Mouse (Mus musculus) right cerebral cortex, adult 2 months (tissue): ENCODE results near the gene Acvr1b.

Experiments
- DNase-seq, 2 experiments: peaks; one replicate each; pipeline ENCODE4 v3.0.0; 2021 to 2022; ENCODE audit warnings: low spot score in 2 of 2

Acvr1b gene

DNA sequence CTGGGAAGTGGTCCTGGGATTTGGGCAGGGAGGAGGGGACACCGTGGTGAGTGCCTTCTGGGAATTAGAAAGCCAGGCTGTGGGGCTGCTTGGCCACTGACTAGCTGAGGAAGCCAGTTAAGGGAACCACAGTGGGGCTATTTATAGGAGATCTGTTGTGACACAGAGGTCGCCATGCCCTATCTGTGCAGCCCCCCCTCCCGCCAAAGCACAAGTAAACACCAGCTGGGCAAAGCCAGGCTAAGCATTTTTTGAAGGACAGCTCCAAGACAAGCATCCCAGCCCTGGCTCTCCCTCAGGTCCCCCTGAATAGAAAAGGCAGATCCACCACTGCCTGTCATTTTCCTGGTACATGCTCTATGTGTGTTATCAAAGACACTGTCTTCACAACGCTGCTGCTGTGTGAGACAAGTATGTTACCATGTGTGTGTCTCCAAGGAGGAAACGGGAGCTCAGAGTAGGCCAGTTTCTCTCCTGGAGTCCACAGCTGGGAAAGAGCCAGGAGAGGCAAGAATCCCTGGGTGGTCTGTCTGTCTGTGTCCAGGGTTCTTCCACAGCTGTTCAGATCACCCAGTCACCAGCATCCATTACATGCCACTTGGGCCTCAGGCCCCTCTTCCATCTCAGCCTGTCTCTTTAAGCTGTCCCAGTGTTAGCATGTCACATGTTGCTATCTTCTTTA is 74.3 kb downstream of the Acvr1b start:
- peak in 1 of 2 experiments; percentile 17 for DNase-seq

- DNase-seq, result no peak
Observed at GRCm38 (mm10) chr15:101250220-101250800, 76.4 kb downstream of the Acvr1b start.

- DNase-seq, result no peak
Observed at GRCm38 (mm10) chr15:101251930-101252329, 78.1 kb downstream of the Acvr1b start.

GRCm38 (mm10) chr15:101252614-101253013 is 78.7 kb downstream of the Acvr1b start:
- DNase-seq, result no peak

DNA sequence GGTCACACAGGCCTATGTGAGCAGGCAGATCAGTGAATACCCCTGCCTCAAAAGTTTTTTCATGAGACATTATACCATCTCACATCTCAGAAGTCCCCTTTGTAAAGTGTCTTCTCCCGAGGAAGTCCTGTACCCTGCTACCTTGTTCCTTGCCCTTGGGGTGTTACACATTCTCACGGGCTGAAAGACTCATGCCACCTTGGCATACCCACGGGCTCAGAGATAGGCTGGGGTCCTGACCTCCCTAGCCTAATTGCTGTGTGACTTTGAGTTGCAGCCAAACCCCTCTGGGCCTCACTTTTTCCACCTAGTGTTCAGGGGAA is 79.7 kb downstream of the Acvr1b start:
- no peak for DNase-seq

DNA sequence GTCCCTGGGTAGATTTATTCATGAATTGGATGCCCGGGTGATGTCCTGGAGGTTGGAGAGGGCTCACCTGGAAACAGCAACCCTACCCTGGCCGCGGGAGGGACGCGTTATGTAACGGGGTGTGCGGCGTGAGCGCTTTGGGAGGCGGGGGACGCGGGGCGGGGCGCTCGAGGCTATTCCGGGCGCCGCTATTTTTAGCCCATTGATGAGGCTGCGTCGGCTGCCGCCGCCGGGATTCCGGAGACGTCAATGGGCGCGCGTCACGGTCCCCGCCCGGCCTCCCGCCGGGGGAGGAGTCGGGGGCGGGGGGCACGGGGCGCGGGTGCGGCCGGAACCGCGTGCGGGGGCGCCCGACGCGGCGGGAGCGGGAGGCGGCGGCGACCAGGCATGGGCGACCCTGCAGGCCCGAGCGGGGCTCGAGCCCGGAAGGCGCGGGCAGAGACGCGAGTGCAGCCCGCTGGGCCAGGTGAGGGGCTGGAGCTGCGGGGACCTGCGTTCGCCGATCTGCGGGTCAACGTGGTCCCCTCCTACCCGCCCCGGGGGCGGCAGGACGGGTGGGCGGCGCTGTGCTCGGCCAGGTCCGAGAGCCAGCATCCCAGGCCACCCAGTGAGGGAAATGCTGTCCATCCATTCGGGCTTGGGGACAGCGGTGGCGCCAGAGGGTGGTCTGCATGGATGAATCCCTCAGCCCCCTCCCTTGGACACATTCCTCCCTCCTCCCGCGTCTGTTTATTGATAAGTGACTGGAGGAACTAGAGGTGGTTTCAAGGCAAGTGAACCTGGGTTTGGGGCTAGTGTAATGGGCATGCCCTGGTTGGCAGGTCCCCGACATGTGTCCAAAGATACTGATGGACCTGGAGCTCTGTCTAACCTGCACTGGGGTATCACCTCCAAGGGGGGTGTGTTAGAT is 80.3 kb downstream of the Acvr1b start, which contains the start of gene Nr4a1:
TSS of gene Nr4a1 (plus strand) at position 384 of the 910 bp plus-strand sequence.
- DNase-seq, result peak; percentile 83 to 88

DNA sequence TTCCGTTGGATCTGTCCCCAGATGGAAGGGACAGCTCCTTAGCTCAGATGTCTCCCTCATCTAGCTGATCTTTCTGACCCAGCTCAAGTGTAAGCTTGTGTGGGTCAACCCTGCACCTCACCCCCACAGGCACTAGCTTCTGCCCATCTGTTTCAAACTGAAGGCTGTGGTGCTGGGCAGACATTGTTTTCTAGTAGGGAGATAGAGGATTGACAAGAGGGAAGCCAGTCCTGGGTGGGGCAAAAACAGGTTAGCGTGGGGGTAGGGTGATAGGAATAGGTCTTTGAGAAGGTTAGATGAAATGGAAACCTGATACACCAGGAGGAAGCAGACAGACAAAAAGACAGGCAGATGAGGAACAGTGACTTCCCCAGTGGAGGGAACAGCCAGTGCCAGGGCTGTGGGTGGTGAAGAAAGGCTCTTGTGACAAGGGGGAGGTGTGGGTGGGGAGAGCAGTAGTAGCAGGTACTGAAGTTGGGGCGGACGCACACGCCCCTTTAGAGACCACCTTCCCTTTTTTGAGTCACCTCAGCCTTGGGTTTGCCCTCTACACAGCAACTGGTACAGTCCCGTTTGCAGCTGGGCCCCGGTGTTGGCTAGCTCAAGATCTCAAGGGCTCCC is 82.1 kb downstream of the Acvr1b start:
- DNase-seq, result peak in 1 of 2 experiments; percentile 11

DNA sequence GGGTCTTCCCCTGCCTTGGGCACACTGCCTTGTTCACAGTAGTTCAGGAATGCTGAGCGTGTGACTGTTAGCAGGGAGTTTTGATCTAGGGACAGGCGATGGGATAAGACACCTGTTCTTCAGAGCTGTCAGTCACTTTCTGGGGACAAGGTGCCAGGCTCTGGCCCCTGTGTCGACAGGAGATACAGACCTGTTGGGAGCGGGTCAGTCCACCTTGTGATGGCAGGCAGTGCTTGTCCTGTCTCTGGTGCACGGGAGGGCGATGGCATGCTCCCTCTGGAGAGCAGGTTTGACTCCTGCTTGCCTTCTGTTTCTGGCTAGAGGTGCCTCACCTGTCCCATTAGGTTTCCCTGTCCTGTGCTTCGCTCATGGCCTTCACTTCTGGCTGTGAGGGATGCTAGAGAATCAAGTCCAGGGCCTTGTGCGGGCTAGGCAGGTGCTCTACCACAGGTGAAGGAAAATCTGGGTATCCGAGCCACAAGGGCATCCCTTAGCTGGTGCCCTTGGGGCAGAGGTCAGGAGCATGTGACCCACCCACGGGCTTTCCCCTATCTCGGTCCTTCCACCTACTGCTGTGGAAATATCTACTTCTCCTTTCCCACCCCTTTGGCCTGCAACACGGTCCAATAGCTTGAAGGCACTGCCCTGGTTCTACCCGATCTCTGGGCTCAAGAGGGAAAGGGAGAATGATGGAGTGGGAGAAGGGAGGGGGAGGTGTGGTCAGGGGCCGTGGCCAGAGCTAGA is 82.8 kb downstream of the Acvr1b start:
- DNase-seq, result no peak

DNA sequence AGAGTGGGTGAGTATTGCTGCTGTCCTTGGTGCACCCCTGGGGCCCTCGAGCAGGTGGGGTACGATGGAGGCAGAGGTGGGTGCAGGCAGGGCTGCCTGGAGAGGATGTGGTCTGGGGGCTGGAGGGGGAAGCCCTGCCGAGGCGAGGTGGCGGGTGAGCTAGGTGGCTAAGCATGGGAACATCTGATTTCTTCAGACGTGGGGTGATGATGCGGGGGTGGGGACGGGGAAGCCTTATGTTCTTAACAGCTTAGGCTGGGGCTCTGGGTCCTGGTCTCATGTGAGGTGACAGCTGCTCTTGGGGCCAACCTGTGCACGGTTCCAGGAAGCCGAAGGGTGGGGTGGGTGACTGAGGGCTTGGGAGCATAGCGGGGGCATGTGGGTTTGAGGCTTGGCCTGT is 84.6 kb downstream of the Acvr1b start:
- DNase-seq, result peak in 1 of 2 experiments; percentile 40

DNA sequence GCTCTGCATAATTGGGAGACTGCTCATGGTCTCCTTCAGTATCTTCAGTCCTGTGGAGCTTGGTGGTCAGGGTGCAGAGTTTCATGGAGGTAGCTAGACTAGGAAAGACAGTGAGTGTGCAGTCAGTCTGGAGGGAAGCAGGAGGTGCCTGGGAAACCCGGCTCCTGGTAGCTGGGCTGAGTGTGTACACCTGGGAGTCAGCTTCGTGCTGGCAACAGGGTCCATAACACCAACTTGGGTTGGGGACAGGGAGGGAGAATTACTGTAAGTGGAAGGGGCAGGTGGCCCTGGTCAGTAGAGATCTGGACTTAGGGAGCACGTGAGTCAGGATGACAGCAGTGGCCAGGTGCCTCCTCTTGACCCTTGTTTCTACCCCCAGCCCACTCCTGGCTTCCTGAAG is 86.1 kb downstream of the Acvr1b start:
- DNase-seq, result no peak

DNA sequence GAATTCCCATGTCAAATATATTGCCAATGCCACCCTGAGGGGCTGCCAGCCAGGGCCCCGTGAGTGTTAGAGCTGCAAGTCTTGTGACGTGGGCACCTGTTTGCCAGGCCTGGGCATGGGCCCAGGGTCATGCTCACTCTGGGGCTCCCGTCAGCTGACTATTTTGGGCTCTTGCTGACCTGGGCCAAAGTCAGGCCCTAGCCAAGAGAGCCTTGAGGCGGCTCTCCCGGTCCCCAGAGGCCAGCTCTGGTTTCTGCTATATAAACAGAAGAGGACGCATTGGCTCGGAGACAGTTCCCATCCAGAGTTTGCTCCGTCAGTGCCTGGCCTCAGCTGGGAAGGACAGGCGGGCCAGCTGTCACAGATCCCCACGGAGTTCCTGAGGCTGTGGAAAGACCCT is 86.5 kb downstream of the Acvr1b start:
- peak in 1 of 2 experiments; percentile 5 for DNase-seq

GRCm38 (mm10) chr15:101260874-101261622 is 87.2 kb downstream of the Acvr1b start:
- DNase-seq, result peak in 1 of 2 experiments; percentile 40

GRCm38 (mm10) chr15:101262502-101262901 is 88.6 kb downstream of the Acvr1b start:
- no peak for DNase-seq
